Mouse (Mus musculus): Measurements from ENCODE around the gene Rreb1.

- TF ChIP-seq EP300 (IDR thresholded peaks at IDR 0.05; ENCODE audit: low read depth in 1 of 2, low read length in 2 of 2) (no peak), E2F4 (IDR thresholded peaks at IDR 0.05; ENCODE audit: borderline replicate concordance, low read depth, low read length) (no peak), USF1 (IDR thresholded peaks at IDR 0.05; ENCODE audit: low read depth, low read length) (no peak), CTCF (IDR thresholded peaks at IDR 0.05 in 2 of 3, conservative IDR thresholded peaks at IDR 0.05 in 1 of 3; ENCODE audit: control insufficient read depth in 1 of 3, insufficient read depth in 1 of 3, low read depth in 2 of 3, low read length in 3 of 3, poor library complexity in 1 of 3, severe bottlenecking in 1 of 3) (no peak), GATA1 (IDR thresholded peaks at IDR 0.05; ENCODE audit: low read depth, low read length) (no peak)
Measured at GRCm38 (mm10) chr13:37846507-37846906, 68.3 kb downstream of the Rreb1 start.
